Mouse (Mus musculus) cerebellum, adult 9-10 months (tissue): ENCODE measurements around the gene Sfpq.
A peak's percentile ranks its signal among the peaks of the same experiment; 100 is the strongest.
"Not testable (repeated sequence)": the region's sequence is repeated elsewhere in the genome, so short reads cannot be mapped to it uniquely, and the experiment has no call there.

ENCODE experiments used
- DNase-seq: peaks from one replicate; pipeline ENCODE4 v3.0.0; 2022

Sfpq gene

DNA sequence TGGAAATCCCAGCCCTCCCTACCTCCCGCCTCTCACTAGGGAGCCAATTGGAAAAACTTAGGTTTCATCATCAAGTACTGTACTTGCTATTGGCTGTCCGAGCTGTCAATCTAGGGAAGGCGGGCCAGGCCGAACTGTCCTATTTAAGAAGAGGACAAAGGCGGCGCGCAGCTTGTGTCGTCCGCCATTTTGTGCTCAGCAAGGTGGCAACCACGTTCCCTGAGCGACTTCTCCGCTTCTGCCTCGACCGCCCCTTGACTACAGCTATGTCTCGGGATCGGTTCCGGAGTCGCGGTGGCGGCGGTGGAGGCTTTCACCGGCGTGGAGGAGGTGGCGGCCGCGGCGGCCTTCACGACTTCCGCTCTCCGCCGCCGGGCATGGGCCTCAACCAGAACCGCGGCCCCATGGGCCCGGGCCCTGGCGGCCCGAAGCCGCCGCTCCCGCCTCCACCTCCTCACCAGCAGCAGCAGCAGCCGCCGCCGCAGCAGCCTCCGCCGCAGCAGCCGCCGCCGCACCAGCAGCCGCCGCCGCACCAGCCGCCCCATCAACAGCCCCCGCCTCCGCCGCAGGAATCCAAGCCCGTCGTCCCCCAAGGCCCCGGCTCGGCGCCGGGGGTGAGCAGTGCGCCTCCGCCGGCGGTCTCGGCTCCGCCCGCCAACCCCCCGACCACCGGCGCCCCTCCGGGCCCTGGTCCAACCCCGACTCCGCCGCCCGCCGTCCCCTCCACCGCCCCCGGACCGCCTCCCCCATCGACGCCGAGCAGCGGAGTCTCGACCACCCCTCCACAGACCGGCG, at the start of gene Sfpq:
TSS of gene Sfpq (plus strand) at position 174 of the 795 bp plus-strand sequence.
- peak; percentile 100 for DNase-seq

- peak; percentile 43 for DNase-seq
Observed at GRCm38 (mm10) chr4:126977467-126977866, 43.7 kb upstream of the Sfpq start.

DNA sequence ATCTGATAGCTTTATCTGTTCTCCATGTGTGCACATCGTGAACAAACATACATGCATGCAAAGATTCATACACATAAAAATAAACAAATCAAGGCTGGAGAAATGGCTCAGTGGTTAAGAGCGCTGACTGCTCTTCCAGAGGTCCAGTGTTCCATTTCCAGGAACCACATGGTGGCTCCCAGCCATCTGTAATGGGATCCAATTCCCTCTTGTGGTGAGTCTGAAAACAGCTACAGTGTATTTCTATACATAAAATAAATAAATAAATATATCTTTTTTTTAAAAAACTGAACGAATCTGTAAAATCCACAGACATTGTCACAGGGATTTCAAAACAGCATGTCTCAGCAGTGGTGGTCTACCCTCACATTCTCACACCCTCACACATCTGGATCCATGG, 42.4 kb upstream of the Sfpq start:
- no peak for DNase-seq

DNA sequence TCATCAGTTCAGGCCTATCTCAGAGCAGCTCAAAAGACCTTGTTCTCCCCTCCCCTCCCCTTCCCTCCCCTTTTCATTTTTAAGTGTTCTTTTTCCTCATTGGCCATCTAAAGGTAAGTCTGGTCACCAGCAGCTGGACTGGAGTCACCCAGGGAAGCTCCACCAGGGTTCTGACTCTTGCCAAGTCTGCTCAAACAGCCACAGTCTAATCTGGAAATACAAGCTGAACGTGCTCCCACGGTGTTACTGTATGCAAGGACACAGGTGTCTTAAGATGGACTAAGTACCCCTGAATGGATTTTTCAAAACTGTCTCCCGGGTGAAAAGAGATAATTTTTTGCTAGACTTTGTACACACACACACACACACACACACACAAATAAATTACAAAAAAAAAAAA, 37.8 kb upstream of the Sfpq start:
- no peak for DNase-seq

- DNase-seq, result not testable (repeated sequence)
Observed at GRCm38 (mm10) chr4:126983736-126984525, 37.2 kb upstream of the Sfpq start.

- no peak for DNase-seq
Observed at GRCm38 (mm10) chr4:126986768-126987167, 34.4 kb upstream of the Sfpq start.

GRCm38 (mm10) chr4:126988503-126988902, 32.6 kb upstream of the Sfpq start:
- no peak for DNase-seq

- DNase-seq, result no peak
Observed at GRCm38 (mm10) chr4:126990553-126990952, 30.6 kb upstream of the Sfpq start.

DNA sequence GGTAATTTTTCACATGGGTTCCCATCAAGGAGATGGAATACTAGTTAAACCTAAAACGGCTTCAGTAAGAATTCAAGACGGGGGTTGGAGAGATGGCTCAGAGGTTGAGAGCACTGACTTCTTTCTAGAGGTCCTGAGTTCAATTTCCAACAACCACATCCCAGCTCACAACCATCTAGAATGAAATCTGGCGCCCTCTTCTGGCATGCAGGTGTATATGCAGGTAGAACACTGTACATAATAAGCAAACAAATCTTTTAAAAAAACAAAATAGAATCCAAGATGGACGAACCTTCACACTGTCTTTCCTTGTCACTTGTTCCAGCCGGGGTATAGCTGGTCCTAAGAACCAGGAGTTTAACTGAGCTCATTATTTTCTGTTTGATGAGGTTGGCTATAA, 28.8 kb upstream of the Sfpq start:
- no peak for DNase-seq

GRCm38 (mm10) chr4:126999372-126999771, 21.8 kb upstream of the Sfpq start:
- DNase-seq, result not testable (repeated sequence)

- DNase-seq, result no peak
Observed at GRCm38 (mm10) chr4:127000601-127001105, 20.5 kb upstream of the Sfpq start.

GRCm38 (mm10) chr4:127004384-127004783, 16.7 kb upstream of the Sfpq start:
- no peak for DNase-seq

- peak; percentile 39 for DNase-seq
Observed at GRCm38 (mm10) chr4:127005113-127005936, 15.8 kb upstream of the Sfpq start.

DNA sequence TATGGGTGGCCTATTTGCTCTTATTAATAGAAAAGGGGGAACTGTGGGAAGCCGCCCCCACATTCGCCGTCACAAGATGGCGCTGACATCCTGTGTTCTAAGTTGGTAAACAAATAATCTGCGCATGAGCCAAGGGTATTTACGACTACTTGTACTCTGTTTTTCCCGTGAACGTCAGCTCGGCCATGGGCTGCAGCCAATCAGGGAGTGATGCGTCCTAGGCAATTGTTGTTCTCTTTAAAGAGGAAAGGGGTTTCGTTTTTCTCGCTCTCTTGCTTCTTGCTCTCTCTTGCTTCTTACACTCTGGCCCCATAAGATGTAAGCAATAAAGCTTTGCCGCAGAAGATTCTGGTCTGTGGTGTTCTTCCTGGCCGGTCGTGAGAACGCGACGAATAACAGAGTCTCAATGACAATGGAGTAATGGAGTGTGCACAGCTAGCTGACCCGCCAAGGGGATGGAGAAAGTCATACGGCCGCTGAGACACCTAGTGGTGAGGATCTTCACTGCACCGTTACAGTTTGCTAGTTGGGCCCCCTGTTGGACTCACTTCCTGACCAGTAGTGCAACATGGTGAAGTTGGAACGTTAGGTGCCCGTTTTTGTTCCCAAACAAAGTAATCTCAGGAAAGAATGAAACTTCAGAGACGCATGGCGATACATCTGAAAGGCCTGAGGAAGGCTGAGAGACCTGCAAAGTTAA, 5.7 kb upstream of the Sfpq start:
- peak; percentile 88 for DNase-seq

DNA sequence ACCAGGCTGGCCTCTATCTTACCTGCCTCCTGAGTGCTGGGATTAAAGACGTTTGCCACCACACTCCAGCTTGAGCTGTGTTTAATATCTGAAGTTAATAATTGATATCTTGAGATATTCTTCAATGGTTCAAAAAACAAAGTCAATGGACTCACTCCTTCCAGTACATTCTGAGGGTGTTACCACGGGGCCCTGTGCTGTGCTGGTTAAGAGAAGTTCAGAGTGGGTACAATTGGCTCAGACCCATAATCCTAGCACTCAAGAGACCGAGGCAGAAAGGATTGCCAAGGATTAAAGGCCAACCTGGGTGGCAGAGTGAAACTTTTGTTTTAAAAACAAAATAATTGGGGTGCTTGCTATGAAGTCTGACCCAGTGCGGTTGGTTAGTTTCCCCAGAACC, 4.8 kb upstream of the Sfpq start:
- DNase-seq, result no peak

GRCm38 (mm10) chr4:127020411-127021150, 543 bp upstream of the Sfpq start:
- no peak for DNase-seq

DNA sequence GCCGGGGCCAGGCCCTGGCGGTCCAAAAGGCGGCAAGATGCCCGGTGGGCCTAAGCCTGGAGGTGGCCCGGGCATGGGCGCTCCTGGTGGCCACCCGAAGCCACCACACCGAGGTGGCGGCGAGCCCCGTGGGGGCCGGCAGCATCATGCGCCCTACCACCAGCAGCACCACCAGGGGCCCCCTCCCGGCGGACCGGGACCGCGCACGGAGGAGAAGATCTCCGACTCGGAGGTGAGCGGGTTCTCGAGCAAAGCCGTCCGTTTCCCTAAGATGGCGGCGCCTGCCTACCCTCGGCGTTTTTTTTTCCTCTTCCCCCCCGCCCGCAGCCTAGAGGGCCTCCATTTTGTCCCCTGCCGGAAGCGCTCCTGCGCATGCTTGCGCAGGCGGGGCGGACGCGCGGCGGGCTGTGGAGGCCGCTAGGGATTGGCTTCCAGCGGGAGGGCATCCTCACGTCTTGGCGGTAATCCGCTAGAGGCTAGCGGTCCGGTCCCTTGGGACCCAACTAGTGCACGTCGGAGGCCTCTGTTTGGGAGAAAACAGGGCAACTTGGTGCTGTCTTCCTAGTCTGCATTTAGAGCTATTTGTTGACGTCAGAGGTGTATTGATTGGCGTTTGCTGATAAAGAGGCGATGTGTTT, 984 bp downstream of the Sfpq start:
- DNase-seq, result peak; percentile 85

- DNase-seq, result no peak
Observed at GRCm38 (mm10) chr4:127023201-127023600, 2.1 kb downstream of the Sfpq start.

DNA sequence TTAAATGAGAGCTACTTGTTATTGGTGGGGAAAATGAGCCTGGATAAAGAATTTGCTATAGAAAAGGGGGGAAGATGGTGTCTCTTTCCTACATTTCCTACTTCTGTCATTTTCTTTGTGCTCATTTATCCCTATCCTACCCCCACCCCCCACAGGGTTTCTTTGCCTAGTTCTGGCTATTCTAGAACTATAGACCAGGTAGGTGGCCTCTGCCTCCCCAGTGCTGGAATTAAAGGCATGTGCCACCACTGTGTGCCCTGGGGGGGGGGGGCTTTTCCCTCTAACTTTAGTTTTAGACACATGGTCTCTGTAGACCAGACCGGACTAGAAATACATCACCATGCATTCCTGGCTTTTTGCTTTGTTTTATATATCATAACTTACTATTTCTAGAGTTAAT, 3.1 kb downstream of the Sfpq start:
- DNase-seq, result peak; percentile 51

GRCm38 (mm10) chr4:127026826-127027225, 5.7 kb downstream of the Sfpq start:
- DNase-seq, result no peak
